Mouse (Mus musculus) heart, adult 2 months (tissue): ENCODE measurements at regions not wholly inside any gene's neighbourhood (a gene's known extent, or its start where the extent isn't known, plus 50 kb on each side); places are given as distances from the start of the nearest gene placed in this dataset.

ENCODE experiments used
- DNase-seq, 2 experiments: peaks; one replicate each; pipeline ENCODE4 v3.0.0; 2021
- H3K27ac ChIP-seq: fragments of 200-600 bp; 2 replicates; pipeline ENCODE4 v1.8.1; 2022
- H3K27me3 ChIP-seq: fragments of 200-500 bp; 2 replicates; pipeline ENCODE4 v1.6.1; 2012; ENCODE audit warnings: mild to moderate bottlenecking, low read length, inconsistent platforms, mixed read lengths; ENCODE audit not compliant: control insufficient read depth, insufficient read depth
- H3K36me3 ChIP-seq: fragments of 200-500 bp; 2 replicates; pipeline ENCODE4 v1.6.1; 2012; ENCODE audit warnings: low read length, inconsistent platforms; ENCODE audit not compliant: control insufficient read depth, insufficient read depth
- H3K4me1 ChIP-seq: fragments of 200-500 bp; 2 replicates; pipeline ENCODE4 v1.6.1; 2011; ENCODE audit warnings: low read length; ENCODE audit not compliant: control insufficient read depth, insufficient read depth
- H3K4me3 ChIP-seq: fragments of 200-600 bp; 2 replicates; pipeline ENCODE4 v1.8.1; 2022
- H3K79me2 ChIP-seq: fragments of 200-500 bp; replicated peaks from 2 replicates; pipeline ENCODE4 v1.6.1; 2012; ENCODE audit warnings: mild to moderate bottlenecking, inconsistent platforms, low read length, moderate library complexity, mixed read lengths; ENCODE audit not compliant: control insufficient read depth, insufficient read depth
- H3K9ac ChIP-seq: fragments of 200-500 bp; 2 replicates; pipeline ENCODE4 v1.6.1; 2012; ENCODE audit warnings: low read depth, mild to moderate bottlenecking, control low read depth, inconsistent platforms, low read length, mixed read lengths
- CTCF ChIP-seq: fragments of 200-600 bp; IDR thresholded peaks from 2 replicates; pipeline ENCODE4 v1.8.1; 2022; ENCODE audit warnings: antibody characterized with exemption, mild to moderate bottlenecking, moderate library complexity
- EP300 ChIP-seq: fragments of 200-500 bp; IDR thresholded peaks from 2 replicates; pipeline ENCODE4 v1.6.1; 2011; ENCODE audit warnings: low read depth, low read length, control low read depth; ENCODE audit not compliant: insufficient read depth
- POLR2A ChIP-seq: fragments of 200-500 bp; IDR thresholded peaks from 2 replicates; pipeline ENCODE4 v1.6.1; 2011; ENCODE audit warnings: mild to moderate bottlenecking, low read depth, low read length, control low read depth; ENCODE audit not compliant: insufficient read depth
- WGBS: fragments of 180-500 bp; shearing (Covaris S2); methylation state at CpG from one replicate; pipeline ENCODE4 v1.1.7; 2018; 5-methylcytosine and 5-hydroxymethylcytosine counted together
- intact Hi-C: fragments of 180-260 bp; cut with DNase I; formaldehyde crosslinking; loops from one replicate; pipeline ENCODE4 v1.15.1; 2025

DNA sequence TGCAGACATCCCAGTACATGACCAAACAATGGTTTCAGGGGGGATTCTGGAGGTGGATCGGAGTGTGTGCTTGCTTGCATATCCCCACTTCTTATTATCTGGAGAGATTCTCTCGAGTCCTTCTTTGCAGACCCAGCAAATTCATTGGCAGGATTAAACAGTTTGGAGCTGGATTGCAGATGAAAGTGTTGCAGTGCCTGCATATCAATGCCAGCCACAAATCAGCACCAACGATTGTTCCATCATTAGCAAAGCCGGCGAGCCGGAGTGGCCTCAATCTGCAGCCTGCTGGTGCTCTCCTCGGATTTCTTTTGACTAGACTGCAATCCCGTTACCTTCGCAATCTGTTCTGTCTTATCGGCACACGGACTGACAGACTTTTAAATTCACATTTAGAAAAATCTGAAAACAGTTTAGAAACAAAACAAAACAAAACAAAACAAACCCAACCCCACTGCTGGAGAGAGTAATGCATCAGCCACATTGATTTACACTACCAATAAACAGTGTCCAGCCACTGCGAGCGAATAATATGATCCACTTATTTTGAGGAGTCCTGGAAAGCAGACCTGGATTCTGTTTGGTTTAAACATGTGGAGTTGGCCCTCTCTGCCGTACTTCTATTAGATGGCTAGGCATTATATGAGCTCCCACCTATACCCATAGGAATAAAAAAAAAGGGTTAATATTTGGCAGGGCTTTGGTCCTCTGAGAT lies 69.9 kb upstream of the Tet2 start:
- H3K36me3 ChIP-seq, result no peaks in the 10 kb centered on the region
- TF ChIP-seq EP300, result no peak
- TF ChIP-seq POLR2A, result no peak
- TF ChIP-seq CTCF, result no peak
- no peaks in the 10 kb centered on the region for H3K4me1 ChIP-seq
- H3K79me2 ChIP-seq, result no peaks in the 10 kb centered on the region
- H3K27me3 ChIP-seq, result no peaks in the 10 kb centered on the region
- H3K9ac ChIP-seq, result no peak overlapping the region
- peak in 1 of 2 experiments; percentile 7 for DNase-seq
- intact Hi-C loops, result no loop called here
- no peak overlapping the region for H3K4me3 ChIP-seq
- 39% methylated on average over 14 of the region's 14 CpGs for WGBS
- no peak overlapping the region for H3K27ac ChIP-seq

DNA sequence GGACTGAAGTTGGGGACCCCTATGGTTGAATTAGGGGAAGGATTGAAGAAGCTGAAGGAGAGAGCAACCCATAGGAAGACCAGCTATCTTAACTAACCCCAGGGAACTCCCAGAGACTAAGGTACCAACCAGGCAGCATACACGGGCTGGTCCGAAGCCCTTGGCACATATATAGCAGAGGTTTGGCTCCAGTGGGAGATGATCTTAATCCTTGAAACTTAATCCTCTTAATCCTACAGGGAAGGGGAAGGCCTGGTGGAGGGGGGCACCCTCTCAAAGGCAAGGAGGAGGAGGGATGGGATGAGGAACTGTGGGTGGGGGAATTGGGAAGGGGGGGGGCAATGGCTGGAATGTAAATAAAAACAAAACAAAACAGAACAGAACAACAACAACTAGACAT lies 72.1 kb upstream of the Tet2 start:
- 89% methylated on average over 2 of the region's 2 CpGs for WGBS
- H3K4me1 ChIP-seq, result no peaks in the 10 kb centered on the region
- no peaks in the 10 kb centered on the region for H3K27me3 ChIP-seq
- no peak overlapping the region for H3K9ac ChIP-seq
- intact Hi-C loops, result no loop called here
- H3K27ac ChIP-seq, result no peak overlapping the region
- H3K4me3 ChIP-seq, result no peak overlapping the region
- H3K79me2 ChIP-seq, result no peaks in the 10 kb centered on the region
- H3K36me3 ChIP-seq, result no peaks in the 10 kb centered on the region
- TF ChIP-seq EP300 (no peak), CTCF (no peak), POLR2A (no peak)
- DNase-seq, result no peak

DNA sequence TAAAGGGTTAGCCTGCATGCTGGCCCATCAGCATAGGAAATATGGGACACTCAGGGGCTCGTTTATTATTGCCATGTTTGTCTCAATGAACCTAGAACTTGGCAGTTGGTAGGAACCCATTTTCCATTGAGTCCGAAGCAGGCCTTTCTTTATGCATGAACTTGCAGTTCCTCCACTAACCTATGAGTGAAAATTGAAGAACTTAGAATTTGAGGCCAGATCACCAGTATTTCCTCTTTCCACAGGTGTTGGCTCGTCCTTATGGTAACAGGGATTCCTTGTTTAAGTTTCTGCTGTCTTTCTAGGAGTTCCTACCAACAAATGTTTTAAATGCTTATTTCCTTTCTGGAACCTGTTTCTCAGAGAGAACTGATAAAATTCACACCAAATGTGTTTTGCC lies 73.6 kb upstream of the Tet2 start:
- Histone ChIP-seq H3K4me3 (no peak overlapping the region), H3K36me3 (no peaks in the 10 kb centered on the region), H3K9ac (no peak overlapping the region), H3K4me1 (no peaks in the 10 kb centered on the region), H3K27me3 (no peaks in the 10 kb centered on the region), H3K79me2 (no peaks in the 10 kb centered on the region), H3K27ac (no peak overlapping the region)
- WGBS, result 75% methylated on average over 3 of the region's 3 CpGs
- TF ChIP-seq EP300, result no peak
- no peak for TF ChIP-seq POLR2A
- no peak for TF ChIP-seq CTCF
- intact Hi-C loops, result no loop called here
- no peak for DNase-seq

DNA sequence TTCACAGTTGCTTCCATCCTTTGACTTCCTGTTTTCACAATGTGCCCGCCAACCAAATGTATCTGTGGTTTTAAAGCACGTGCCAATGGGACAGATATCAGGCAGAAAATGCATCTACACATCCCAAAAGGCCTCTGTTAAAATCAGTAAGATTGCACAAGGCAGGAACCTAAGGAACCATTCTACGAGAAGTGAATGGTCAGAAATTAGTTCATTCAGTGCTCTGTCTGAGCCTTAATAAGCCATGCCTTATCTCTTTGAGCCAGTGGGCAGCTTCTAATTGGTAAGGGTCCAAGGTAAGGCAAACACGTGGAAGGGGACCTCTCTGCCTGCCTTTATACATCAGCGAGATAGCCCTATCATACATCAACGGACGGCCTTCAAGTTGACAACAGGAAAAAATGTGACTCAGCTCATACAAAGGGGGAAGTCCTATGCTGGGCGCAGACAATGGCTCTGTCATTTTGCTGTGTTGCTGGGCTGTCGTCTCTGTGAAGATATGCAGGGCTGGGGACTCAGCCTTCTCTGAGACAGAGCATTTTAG lies 78.3 kb upstream of the Tet2 start:
- 34% methylated on average over 9 of the region's 9 CpGs for WGBS
- intact Hi-C loops, result no loop called here
- Histone ChIP-seq H3K27me3 (no peaks in the 10 kb centered on the region), H3K9ac (no peak overlapping the region), H3K4me1 (no peaks in the 10 kb centered on the region), H3K27ac (no peak overlapping the region), H3K4me3 (no peak overlapping the region), H3K36me3 (no peaks in the 10 kb centered on the region), H3K79me2 (no peaks in the 10 kb centered on the region)
- TF ChIP-seq EP300, result no peak
- no peak for TF ChIP-seq CTCF
- no peak for TF ChIP-seq POLR2A
- DNase-seq, result peak in 1 of 2 experiments; percentile 6

DNA sequence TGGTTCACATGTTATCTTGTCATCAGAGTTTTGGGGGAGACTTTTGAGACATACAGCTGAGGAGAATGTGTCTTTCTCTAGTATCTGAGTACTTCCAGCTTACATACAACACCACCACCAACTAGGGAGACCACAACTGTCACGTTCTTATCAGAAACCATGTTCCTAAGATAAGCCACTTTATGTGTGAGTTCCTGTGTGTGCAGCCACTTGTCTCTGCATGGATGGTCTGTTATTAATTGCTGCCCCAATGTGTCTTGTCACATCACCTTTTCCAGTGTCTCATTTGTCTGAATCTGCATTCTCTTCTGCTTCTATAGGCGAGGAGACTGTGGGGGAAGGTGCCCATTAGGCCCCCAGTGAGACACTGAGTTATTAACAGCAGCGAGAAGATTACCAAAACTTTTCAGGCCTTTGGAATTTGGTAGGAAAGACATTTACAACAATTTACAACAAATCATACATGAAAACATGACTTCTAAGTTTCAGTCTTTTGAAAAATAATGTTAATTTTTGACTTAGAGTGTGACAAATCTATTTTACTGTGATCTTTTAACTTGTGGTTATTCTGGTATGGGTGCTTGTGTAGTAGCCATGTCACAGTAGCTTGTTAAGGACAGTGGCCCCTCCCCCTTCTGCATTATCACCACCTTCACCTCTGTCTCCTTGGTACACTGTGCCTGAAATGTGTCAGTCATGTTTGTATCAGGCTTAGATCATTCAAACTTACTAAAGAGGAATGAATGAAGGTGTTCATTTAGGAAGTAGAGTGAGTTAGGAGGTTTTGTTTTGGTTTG lies 79.3 kb upstream of the Tet2 start:
- no peak overlapping the region for H3K27ac ChIP-seq
- H3K79me2 ChIP-seq, result no peaks in the 10 kb centered on the region
- no peak overlapping the region for H3K4me3 ChIP-seq
- no peaks in the 10 kb centered on the region for H3K27me3 ChIP-seq
- H3K4me1 ChIP-seq, result no peaks in the 10 kb centered on the region
- H3K9ac ChIP-seq, result no peak overlapping the region
- intact Hi-C loops, result no loop called here
- no peaks in the 10 kb centered on the region for H3K36me3 ChIP-seq
- no peak for DNase-seq
- no peak for TF ChIP-seq POLR2A
- WGBS, result 71% methylated on average over 3 of the region's 3 CpGs

DNA sequence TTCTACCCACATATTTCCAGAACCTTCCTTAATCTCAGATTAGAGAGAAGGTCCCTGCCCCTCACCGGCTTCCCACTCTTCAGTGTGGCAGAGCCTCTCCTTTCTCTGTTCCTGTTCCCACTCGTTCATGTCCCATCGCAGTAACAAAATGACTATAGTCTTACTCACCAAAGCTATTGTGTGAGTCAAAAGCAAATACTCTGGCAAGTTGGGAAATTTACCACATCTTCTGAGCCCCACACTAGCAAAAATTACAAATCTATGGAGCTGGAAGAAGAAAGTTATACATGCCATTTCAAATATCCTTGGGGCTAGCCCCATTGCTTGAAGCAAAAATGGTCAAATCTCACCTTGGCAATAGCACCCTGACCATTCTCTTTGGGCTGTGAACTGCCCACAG lies 80.1 kb upstream of the Tet2 start:
- DNase-seq, result no peak
- intact Hi-C loops, result no loop called here
- Histone ChIP-seq H3K27me3 (no peaks in the 10 kb centered on the region), H3K36me3 (no peaks in the 10 kb centered on the region), H3K27ac (no peak overlapping the region), H3K4me1 (no peaks in the 10 kb centered on the region), H3K4me3 (no peak overlapping the region), H3K9ac (no peak overlapping the region), H3K79me2 (no peaks in the 10 kb centered on the region)
- WGBS, result 92% methylated on average over 3 of the region's 3 CpGs
- TF ChIP-seq EP300 (no peak), CTCF (no peak), POLR2A (no peak)
